Mouse (Mus musculus) heart, embryonic 11.5 days (tissue): ENCODE data around the gene Rplp0. TPM values are rescaled to one million over a fixed set of nuclear protein-coding genes. Genes with fewer than 3 reads are reported as not detected.
A peak's percentile ranks its signal among the peaks of the same experiment; 100 is the strongest.

ENCODE experiments used
- ATAC-seq: fragments of 200-750 bp; cut with Nextera tagmentation; replicated peaks from 2 replicates; pipeline ENCODE4 v1.8.0; 2017; ENCODE audit warnings: moderate library complexity; ENCODE audit not compliant: insufficient number of reproducible peaks, low FRiP score, low TSS enrichment
- H3K27ac ChIP-seq: fragments of 300-500 bp; sonication (generic); 2 replicates; pipeline ENCODE4 v1.5.1; 2014; ENCODE audit warnings: mild to moderate bottlenecking, low read depth, low read length
- H3K27me3 ChIP-seq: fragments of 300-500 bp; sonication (generic); 2 replicates; pipeline ENCODE4 v1.6.1; 2014; ENCODE audit warnings: mild to moderate bottlenecking, low read length, mixed read lengths; ENCODE audit not compliant: control insufficient read depth, insufficient read depth
- H3K36me3 ChIP-seq: fragments of 300-500 bp; sonication (generic); 2 replicates; pipeline ENCODE4 v1.6.1; 2014; ENCODE audit warnings: mild to moderate bottlenecking, low read length, moderate library complexity, mixed read lengths; ENCODE audit not compliant: control insufficient read depth, insufficient read depth
- H3K4me1 ChIP-seq: fragments of 300-500 bp; sonication (generic); 2 replicates; pipeline ENCODE4 v1.6.1; 2014; ENCODE audit warnings: low read length; ENCODE audit not compliant: control insufficient read depth, insufficient read depth
- H3K4me2 ChIP-seq: fragments of 300-500 bp; sonication (generic); 2 replicates; pipeline ENCODE4 v1.6.1; 2014; ENCODE audit warnings: mild to moderate bottlenecking, moderate library complexity
- H3K4me3 ChIP-seq: fragments of 300-500 bp; sonication (generic); 2 replicates; pipeline ENCODE4 v1.5.1; 2014; ENCODE audit warnings: low read depth, low read length
- H3K9ac ChIP-seq: fragments of 300-500 bp; sonication (generic); 2 replicates; pipeline ENCODE4 v1.6.1; 2014; ENCODE audit warnings: mild to moderate bottlenecking, low read depth, low read length, moderate library complexity
- H3K9me3 ChIP-seq: fragments of 300-500 bp; sonication (generic); replicated peaks from 2 replicates; pipeline ENCODE4 v1.6.1; 2016; ENCODE audit warnings: low read length; ENCODE audit not compliant: control insufficient read depth
- WGBS: fragments of 180-500 bp; shearing (Covaris S2); extraction: QIAGEN DNeasy Blood & Tissue Kit; methylation state at CpG from one replicate; pipeline ENCODE4 v1.1.7; 2014; ENCODE audit not compliant: insufficient replicate concordance; 5-methylcytosine and 5-hydroxymethylcytosine counted together
- polyA plus RNA-seq: library from polyadenylated mRNA; unstranded; fragments of >200 nt; fragmentation: Nextera tagmentation; extraction: Ambion mirVana; gene quantifications from 2 replicates; pipeline ENCODE4 v1.2.1, GENCODE M21; 2014

The Rplp0 gene
- polyA plus RNA-seq, 1 experiment from 2014 or later, result 1,275 TPM

DNA sequence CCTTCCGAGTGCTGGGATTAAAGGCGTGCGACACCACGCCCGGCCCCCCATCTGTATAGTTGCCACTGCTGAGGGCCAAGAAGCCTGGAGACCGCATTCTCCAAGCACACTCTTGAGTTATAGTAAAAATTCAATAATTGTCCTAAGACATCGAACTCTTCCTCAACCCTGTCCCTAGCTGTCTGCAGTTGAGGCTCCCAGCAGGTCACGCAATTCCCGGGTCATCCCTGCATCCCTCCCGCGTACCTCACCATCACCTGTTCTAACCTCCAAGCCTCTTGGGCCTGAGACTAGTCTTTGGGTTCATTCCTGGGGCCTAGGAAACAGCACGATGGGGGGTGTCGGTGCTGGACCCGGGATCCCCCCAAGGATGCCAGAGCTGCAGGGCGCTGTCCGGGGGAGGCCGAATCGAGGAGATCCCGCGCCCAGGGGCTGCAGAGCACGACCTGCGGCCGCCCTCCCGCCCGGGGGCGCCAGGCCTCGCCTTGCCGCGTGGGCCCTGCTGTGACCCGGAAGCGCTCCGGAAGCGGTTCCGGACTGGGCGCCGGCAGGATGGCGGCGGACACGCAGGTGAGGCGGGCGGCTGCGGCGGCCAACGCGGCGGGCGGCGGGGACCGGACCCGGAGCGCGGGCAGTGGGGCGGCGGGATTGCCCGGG is 5.6 kb downstream of the Rplp0 start, which contains the start of gene Gcn1l1:
Gcn1l1 (plus strand) TSS at position 518 of the 657 bp plus-strand sequence.
- H3K4me1 ChIP-seq, result peaks cover 31% of the 10 kb centered on the region
- 2% methylated on average over 48 of the region's 55 CpGs for WGBS
- peak within 1 kb of the TSS; percentile 86 for H3K4me2 ChIP-seq
- H3K27ac ChIP-seq, result peak within 1 kb of the TSS; percentile 50
- H3K9ac ChIP-seq, result peak within 1 kb of the TSS; percentile 95
- peak; percentile 87 for ATAC-seq
- peak within 1 kb of the TSS; percentile 86 for H3K4me3 ChIP-seq
- no peaks in the 10 kb centered on the region for H3K9me3 ChIP-seq
- H3K27me3 ChIP-seq, result no peaks in the 10 kb centered on the region
- H3K36me3 ChIP-seq, result peaks cover 20% of the 10 kb centered on the region

DNA sequence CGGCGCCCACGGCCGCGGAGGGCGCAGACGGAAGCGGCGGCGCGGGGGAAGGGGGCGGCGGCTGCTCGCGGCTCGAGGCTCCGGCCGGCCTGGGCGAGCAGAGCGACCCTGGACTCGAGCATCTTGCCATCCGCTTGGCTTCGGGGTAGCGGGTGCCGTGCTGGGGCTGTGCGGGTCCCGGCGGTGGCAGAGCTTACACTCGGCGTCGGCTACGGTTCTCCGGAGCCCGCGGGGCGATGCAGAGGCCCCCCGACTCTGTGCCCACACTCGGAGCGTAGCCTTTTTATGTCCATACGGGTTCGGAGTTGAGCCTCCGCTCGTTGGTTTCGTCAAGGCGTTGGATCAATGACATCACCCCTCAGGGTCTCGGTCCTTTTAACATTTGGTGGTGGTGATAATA is 6.1 kb downstream of the Rplp0 start:
- peak overlapping the region; percentile 86 for H3K4me3 ChIP-seq
- H3K4me1 ChIP-seq, result peaks cover 29% of the 10 kb centered on the region
- no peaks in the 10 kb centered on the region for H3K27me3 ChIP-seq
- WGBS, result under 1% methylated on average over 32 of the region's 46 CpGs
- ATAC-seq, result peak; percentile 12; the same call in 1 of the 2 replicates
- peak overlapping the region; percentile 86 for H3K4me2 ChIP-seq
- no peaks in the 10 kb centered on the region for H3K9me3 ChIP-seq
- H3K27ac ChIP-seq, result peak overlapping the region; percentile 50
- peaks cover 20% of the 10 kb centered on the region for H3K36me3 ChIP-seq
- H3K9ac ChIP-seq, result peak overlapping the region; percentile 95

DNA sequence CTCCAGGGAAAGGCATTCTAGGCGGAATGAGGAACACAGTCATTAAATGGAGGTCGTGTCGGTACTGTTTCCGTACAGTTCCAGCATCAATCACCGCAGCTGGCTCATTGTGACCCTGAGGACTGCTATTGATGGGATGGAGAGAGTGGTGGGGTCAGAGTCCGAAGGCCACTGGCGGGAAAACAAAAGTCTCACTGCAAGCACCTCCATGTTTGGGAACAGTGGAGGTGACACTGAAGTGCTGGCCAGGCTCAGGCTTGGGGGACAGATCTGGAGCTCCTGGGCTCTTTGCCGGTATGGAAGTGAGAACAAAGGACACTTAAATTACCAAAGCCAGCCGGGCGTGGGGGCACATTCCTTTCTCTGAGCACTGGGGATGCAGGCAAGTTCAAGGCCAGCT is 9.4 kb downstream of the Rplp0 start:
- WGBS, result 60% methylated on average over 10 of the region's 10 CpGs
- Histone ChIP-seq H3K36me3 (peaks cover 7% of the 10 kb centered on the region), H3K27ac (peak overlapping the region; percentile 51), H3K4me3 (no peak overlapping the region), H3K27me3 (no peaks in the 10 kb centered on the region), H3K4me2 (no peak overlapping the region), H3K9ac (no peak overlapping the region), H3K9me3 (no peaks in the 10 kb centered on the region), H3K4me1 (peaks cover 24% of the 10 kb centered on the region)
- ATAC-seq, result no peak

DNA sequence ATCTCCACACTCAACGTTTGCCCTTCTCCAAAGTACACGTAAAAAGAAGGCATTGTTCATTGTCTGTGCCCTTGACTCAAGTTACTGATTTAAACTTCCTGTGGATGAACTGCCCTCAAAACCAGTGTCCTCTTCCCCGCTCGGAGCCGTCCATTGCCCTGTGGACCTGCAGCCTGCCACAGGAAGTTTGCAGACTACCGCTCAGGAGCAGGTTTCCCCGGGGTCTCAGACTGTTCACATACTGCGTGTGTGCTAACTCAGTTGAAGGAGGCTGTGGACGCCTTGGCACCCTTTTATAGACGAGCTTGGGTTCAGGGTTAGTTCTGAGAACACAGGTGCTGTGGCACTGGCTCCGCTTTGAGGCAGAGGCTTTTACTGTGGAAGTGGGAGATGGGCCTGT is 10.0 kb downstream of the Rplp0 start:
- no peak for ATAC-seq
- 63% methylated on average over 11 of the region's 11 CpGs for WGBS
- H3K27ac ChIP-seq, result peak overlapping the region; percentile 51; the same call in 1 of the 2 replicates
- H3K4me1 ChIP-seq, result peaks cover 25% of the 10 kb centered on the region
- H3K4me3 ChIP-seq, result no peak overlapping the region
- H3K4me2 ChIP-seq, result no peak overlapping the region
- no peaks in the 10 kb centered on the region for H3K9me3 ChIP-seq
- no peak overlapping the region for H3K9ac ChIP-seq
- peaks cover 9% of the 10 kb centered on the region for H3K36me3 ChIP-seq
- no peaks in the 10 kb centered on the region for H3K27me3 ChIP-seq

GRCm38 (mm10) chr5:115569721-115570120 is 10.5 kb downstream of the Rplp0 start:
- ATAC-seq, result no peak
- whole genome bisulfite sequencing, result 87% methylated on average over 4 of the region's 4 CpGs
- Histone ChIP-seq H3K36me3 (peaks cover 12% of the 10 kb centered on the region), H3K4me3 (no peak overlapping the region), H3K4me1 (peaks cover 24% of the 10 kb centered on the region), H3K27me3 (no peaks in the 10 kb centered on the region), H3K9ac (no peak overlapping the region), H3K9me3 (no peaks in the 10 kb centered on the region), H3K27ac (no peak overlapping the region), H3K4me2 (no peak overlapping the region)

- H3K36me3 ChIP-seq, result peaks cover 19% of the 10 kb centered on the region
- 91% methylated on average over 7 of the region's 7 CpGs for WGBS
- no peak overlapping the region for H3K27ac ChIP-seq
These were observed 11.8 kb downstream of the Rplp0 start for GRCm38 (mm10) chr5:115571086-115571485.

DNA sequence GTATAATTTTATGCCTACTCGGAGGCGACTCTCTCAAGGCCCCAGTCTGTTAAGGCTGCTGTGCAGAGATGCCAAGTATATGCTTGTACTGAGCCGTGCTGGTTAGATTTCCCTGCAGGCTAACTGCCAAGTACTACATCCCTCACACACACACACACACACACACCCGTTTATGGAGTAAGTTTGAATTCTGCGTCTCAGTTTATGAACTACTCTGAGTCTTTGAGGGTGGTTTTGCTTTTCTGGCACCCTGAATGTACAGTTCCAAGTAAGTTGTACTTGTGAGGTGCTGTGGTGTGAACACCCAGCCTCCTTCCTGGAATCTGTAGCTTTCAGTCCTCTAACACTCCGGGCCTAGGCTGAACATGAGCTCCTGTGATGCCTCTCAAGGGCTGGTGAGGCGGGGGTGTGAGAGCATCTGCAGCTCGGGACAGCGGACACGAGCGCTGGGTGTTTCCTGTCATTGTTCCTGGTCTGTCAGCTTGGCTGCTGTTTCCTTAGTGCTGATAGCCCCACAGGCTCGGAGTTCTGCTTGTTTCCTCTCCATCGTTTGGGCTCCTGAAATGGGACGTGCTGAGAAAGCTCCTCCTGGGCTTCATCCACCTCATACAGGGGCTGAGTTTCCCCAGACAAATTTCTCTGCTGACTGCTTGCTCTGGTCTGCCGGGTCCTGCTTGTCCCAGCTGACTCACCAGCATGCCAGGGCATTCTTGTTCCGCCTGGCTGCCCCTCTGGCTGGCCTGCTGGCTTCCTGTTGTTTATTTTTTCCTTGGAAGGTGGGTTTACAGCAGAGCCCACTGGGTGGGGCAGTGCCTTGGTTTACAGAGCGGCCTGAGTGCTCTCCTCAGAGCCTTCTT is 13.6 kb downstream of the Rplp0 start:
- 0 out of 2 replicates have a peak overlapping the region, but pooled peaks have one; percentile 4 for H3K9ac ChIP-seq
- peak overlapping the region; percentile 77 for H3K27ac ChIP-seq
- no peak overlapping the region for H3K4me3 ChIP-seq
- H3K27me3 ChIP-seq, result no peaks in the 10 kb centered on the region
- H3K36me3 ChIP-seq, result peaks cover 30% of the 10 kb centered on the region
- no peak overlapping the region for H3K4me2 ChIP-seq
- no peaks in the 10 kb centered on the region for H3K9me3 ChIP-seq
- 53% methylated on average over 17 of the region's 17 CpGs for WGBS
- peaks cover 13% of the 10 kb centered on the region for H3K4me1 ChIP-seq
- 0 out of 2 replicates have a peak, but pooled peaks have one; percentile 64 for ATAC-seq

More at GRCm38 (mm10) chr5:115571086-115571485, 11.8 kb downstream of the Rplp0 start:
- Histone ChIP-seq H3K4me2 (no peak overlapping the region), H3K4me1 (peaks cover 20% of the 10 kb centered on the region), H3K9ac (no peak overlapping the region), H3K9me3 (no peaks in the 10 kb centered on the region), H3K4me3 (no peak overlapping the region), H3K27me3 (no peaks in the 10 kb centered on the region)
- no peak for ATAC-seq

GRCm38 (mm10) chr5:115574992-115575391 is 15.7 kb downstream of the Rplp0 start:
- peaks cover 5% of the 10 kb centered on the region for H3K4me1 ChIP-seq
- no peaks in the 10 kb centered on the region for H3K9me3 ChIP-seq
- H3K27ac ChIP-seq, result no peak overlapping the region
- WGBS, result 90% methylated on average over 8 of the region's 8 CpGs
- ATAC-seq, result no peak
- no peak overlapping the region for H3K4me2 ChIP-seq
- H3K36me3 ChIP-seq, result peaks cover 45% of the 10 kb centered on the region
- no peaks in the 10 kb centered on the region for H3K27me3 ChIP-seq
- 0 out of 2 replicates have a peak overlapping the region, but pooled peaks have one; percentile 22 for H3K9ac ChIP-seq
- no peak overlapping the region for H3K4me3 ChIP-seq
